Comparison of ENCODE assay signal across 8 mouse cellular contexts in the genomic region with DNA sequence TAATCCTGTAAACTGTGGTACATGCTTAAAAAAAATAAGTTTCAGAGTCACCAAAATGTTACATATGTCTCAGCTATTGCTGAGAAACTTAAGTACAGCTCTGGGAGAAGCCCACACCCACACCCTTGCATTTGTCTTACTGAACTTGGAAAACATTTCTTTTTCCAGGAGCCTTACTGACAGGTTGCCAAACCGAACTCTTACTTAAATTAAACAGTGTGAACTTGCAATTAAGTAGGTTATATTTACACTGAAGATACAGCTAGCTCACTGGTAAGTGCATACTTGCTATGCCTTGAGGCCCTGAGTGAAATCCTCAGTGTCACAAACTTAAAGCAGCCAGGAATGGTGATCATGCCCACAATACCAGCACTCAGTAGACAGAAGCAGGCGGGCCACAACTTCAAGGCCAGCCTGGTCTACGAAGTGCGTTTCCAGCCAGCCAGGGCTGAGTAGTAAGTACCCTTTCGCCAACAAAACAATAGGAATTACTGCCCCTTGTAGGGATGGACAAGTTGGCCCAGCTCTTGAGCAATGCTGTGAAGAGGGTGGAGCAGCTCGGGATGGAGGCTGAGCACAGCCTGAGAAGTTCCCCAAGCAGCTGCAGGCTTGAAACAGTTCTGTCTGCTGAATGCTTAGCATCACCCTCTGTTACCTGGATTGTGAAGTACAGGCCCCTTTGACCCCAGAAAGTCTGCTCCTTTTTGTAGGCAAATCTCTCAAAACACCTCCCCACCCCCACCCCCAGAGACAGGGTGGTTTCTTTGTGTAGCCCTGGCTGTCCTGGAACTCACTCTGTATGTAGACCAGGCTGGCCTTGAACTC. TPM values are rescaled to one million over a fixed set of nuclear protein-coding genes. Genes with fewer than 3 reads are reported as not detected.
DNase-seq lines count a peak whose midpoint lies in the region; ATAC-seq and TF ChIP-seq lines count a peak whose summit lies in the region.

No protein-coding gene starts in this region.

- no peak overlapping the region; the same call in 1 of the 2 replicates for H3K4me2 ChIP-seq in lung, embryonic 14.5 days
- H3K4me2 ChIP-seq in embryonic facial prominence, embryonic 13.5 days: peak overlapping the region; percentile 81; the same call in 1 of the 2 replicates
- H3K4me2 ChIP-seq in intestine, postnatal 0 days (replicated peaks; ENCODE audit: low read depth): no peak overlapping the region

- DNase-seq in lung, embryonic 14.5 days: no peak
- no peak for DNase-seq in lung, postnatal 4 days
- no peak for DNase-seq in gastrocnemius, postnatal 25 days
- no peak for DNase-seq in embryo, embryonic 10.5 days (ENCODE audit: low spot score)

- WGBS in lung, embryonic 14.5 days: 37% methylated on average over 6 of the region's 6 CpGs
- 33% methylated on average over 6 of the region's 6 CpGs for WGBS in embryonic facial prominence, embryonic 13.5 days
- 37% methylated on average over 6 of the region's 6 CpGs for WGBS in intestine, postnatal 0 days
- 56% methylated on average over 6 of the region's 6 CpGs for WGBS in small intestine, adult 2 months

- peaks cover 7% of the 10 kb centered on the region; the same call in 1 of the 2 replicates for H3K4me1 ChIP-seq in lung, embryonic 14.5 days (ENCODE audit: insufficient read depth)
- peaks cover 28% of the 10 kb centered on the region for H3K4me1 ChIP-seq in embryonic facial prominence, embryonic 13.5 days
- H3K4me1 ChIP-seq in intestine, postnatal 0 days (replicated peaks; ENCODE audit: control insufficient read depth, insufficient read depth, low read length): no peaks in the 10 kb centered on the region
- peaks cover 6% of the 10 kb centered on the region; the same call in 1 of the 2 replicates for H3K4me1 ChIP-seq in small intestine, adult 2 months (ENCODE audit: control insufficient read depth, insufficient read depth, insufficient read length, low read length)

- H3K27me3 ChIP-seq in lung, embryonic 14.5 days (ENCODE audit: insufficient read depth, low read length): no peaks in the 10 kb centered on the region
- no peaks in the 10 kb centered on the region for H3K27me3 ChIP-seq in embryonic facial prominence, embryonic 13.5 days
- H3K27me3 ChIP-seq in intestine, postnatal 0 days (replicated peaks; ENCODE audit: control insufficient read depth, insufficient read depth, low read length): no peaks in the 10 kb centered on the region
- H3K27me3 ChIP-seq in small intestine, adult 2 months (ENCODE audit: control insufficient read depth, insufficient read depth, low read length): no peaks in the 10 kb centered on the region

- no peak for TF ChIP-seq POLR2A in small intestine, adult 2 months (IDR thresholded peaks at IDR 0.05; ENCODE audit: low read depth, low read length)

- no peaks in the 10 kb centered on the region for H3K9me3 ChIP-seq in lung, embryonic 14.5 days (ENCODE audit: low read depth, low read length)
- no peaks in the 10 kb centered on the region for H3K9me3 ChIP-seq in embryonic facial prominence, embryonic 13.5 days
- no peaks in the 10 kb centered on the region for H3K9me3 ChIP-seq in intestine, postnatal 0 days (ENCODE audit: control insufficient read depth)

- no peak for ATAC-seq in lung, embryonic 14.5 days (ENCODE audit: insufficient read depth)
- no peak for ATAC-seq in embryonic facial prominence, embryonic 13.5 days (ENCODE audit: insufficient number of reproducible peaks, insufficient read depth, low FRiP score, low TSS enrichment, low read depth)
- ATAC-seq in intestine, postnatal 0 days: no peak
- no peak for ATAC-seq in monocyte, adult 5-6 weeks (replicated peaks; ENCODE audit: insufficient number of reproducible peaks, low FRiP score, low TSS enrichment, poor library complexity, severe bottlenecking)

- no peak overlapping the region for H3K9ac ChIP-seq in lung, embryonic 14.5 days
- peak overlapping the region; percentile 36; the same call in 1 of the 2 replicates for H3K9ac ChIP-seq in embryonic facial prominence, embryonic 13.5 days
- no peak overlapping the region for H3K9ac ChIP-seq in intestine, postnatal 0 days (ENCODE audit: low read depth, low read length)

- no peak overlapping the region for H3K4me3 ChIP-seq in lung, embryonic 14.5 days (ENCODE audit: low read depth, low read length)
- no peak overlapping the region for H3K4me3 ChIP-seq in embryonic facial prominence, embryonic 13.5 days
- H3K4me3 ChIP-seq in intestine, postnatal 0 days (ENCODE audit: low read depth, low read length): no peak overlapping the region
- no peak overlapping the region for H3K4me3 ChIP-seq in small intestine, adult 2 months (ENCODE audit: low read depth, low read length)

- TF ChIP-seq CTCF in lung, embryonic 14.5 days (IDR thresholded peaks at IDR 0.05; ENCODE audit: low read depth): no peak
- no peak for TF ChIP-seq CTCF in intestine, postnatal 0 days (IDR thresholded peaks at IDR 0.05; ENCODE audit: low read depth)
- no peak for TF ChIP-seq CTCF in small intestine, adult 2 months (IDR thresholded peaks at IDR 0.05; ENCODE audit: extremely low read depth, insufficient read length, insufficient replicate concordance, low read depth, low read length)

- peak overlapping the region; percentile 96 for H3K27ac ChIP-seq in lung, embryonic 14.5 days (ENCODE audit: low read depth)
- H3K27ac ChIP-seq in embryonic facial prominence, embryonic 13.5 days: peak overlapping the region; percentile 90
- 0 out of 2 replicates have a peak overlapping the region, but pooled peaks have one; percentile 92 for H3K27ac ChIP-seq in intestine, postnatal 0 days (ENCODE audit: low read depth, low read length)
- H3K27ac ChIP-seq in small intestine, adult 2 months (ENCODE audit: insufficient read depth, low read depth, low read length): peak overlapping the region; percentile 11; the same call in 1 of the 2 replicates

- no peaks in the 10 kb centered on the region for H3K36me3 ChIP-seq in lung, embryonic 14.5 days (ENCODE audit: insufficient read depth)
- no peaks in the 10 kb centered on the region for H3K36me3 ChIP-seq in embryonic facial prominence, embryonic 13.5 days
- no peaks in the 10 kb centered on the region for H3K36me3 ChIP-seq in intestine, postnatal 0 days (ENCODE audit: control insufficient read depth, insufficient read depth)
- no peaks in the 10 kb centered on the region for H3K36me3 ChIP-seq in small intestine, adult 2 months (ENCODE audit: control insufficient read depth, insufficient read depth, low read length)

RNA-seq across cellular contexts. Expression of a gene that starts 3.6 kb away (rescaled TPM):
- polyA plus RNA-seq in lung, embryonic 14.5 days (2014; fragmentation: Nextera tagmentation; extraction: Ambion mirVana): 51.0 and 54.4 TPM in 2 replicates
- 47.2 and 48.2 TPM in 2 replicates for polyA plus RNA-seq in embryonic facial prominence, embryonic 13.5 days (2015; fragmentation: Nextera tagmentation; extraction: Ambion mirVana)
- polyA plus RNA-seq in intestine, postnatal 0 days (2015; fragmentation: Nextera tagmentation; extraction: Ambion mirVana): 14.5 TPM in 2 replicates
- 11.8 and 12.8 TPM in 2 replicates for polyA plus RNA-seq in small intestine, adult 2 months (2012; rRNA removed)
- total RNA-seq in gastrocnemius, postnatal 25 days (2021): 1 to 10 TPM; 3.9 to 4.1 TPM
- 1.1 TPM in 1 of 3 replicates, not detected in the others for total RNA-seq in monocyte, adult 5-6 weeks (2017)

RNA-seq across cellular contexts. Expression of a gene that starts 14.1 kb away (rescaled TPM):
- polyA plus RNA-seq in lung, embryonic 14.5 days (2014; fragmentation: Nextera tagmentation; extraction: Ambion mirVana): 64.0 and 64.2 TPM in 2 replicates
- polyA plus RNA-seq in embryonic facial prominence, embryonic 13.5 days (2015; fragmentation: Nextera tagmentation; extraction: Ambion mirVana): 91.5 and 101 TPM in 2 replicates
- 45.3 and 50.3 TPM in 2 replicates for polyA plus RNA-seq in intestine, postnatal 0 days (2015; fragmentation: Nextera tagmentation; extraction: Ambion mirVana)
- 33.5 and 84.4 TPM in 2 replicates for polyA plus RNA-seq in small intestine, adult 2 months (2012; rRNA removed)
- 10 to 100 TPM; 34.9 to 35.2 TPM for total RNA-seq in gastrocnemius, postnatal 25 days (2021)
- 13.1 to 89.9 TPM (median 23.6 TPM) in 3 replicates for total RNA-seq in monocyte, adult 5-6 weeks (2017)

RNA-seq across cellular contexts. Expression of a gene that starts 14.6 kb away (rescaled TPM):
- polyA plus RNA-seq in lung, embryonic 14.5 days (2014; fragmentation: Nextera tagmentation; extraction: Ambion mirVana): 8.0 and 9.5 TPM in 2 replicates
- 8.9 and 10.3 TPM in 2 replicates for polyA plus RNA-seq in embryonic facial prominence, embryonic 13.5 days (2015; fragmentation: Nextera tagmentation; extraction: Ambion mirVana)
- polyA plus RNA-seq in intestine, postnatal 0 days (2015; fragmentation: Nextera tagmentation; extraction: Ambion mirVana): 13.4 and 13.8 TPM in 2 replicates
- 13.2 and 28.5 TPM in 2 replicates for polyA plus RNA-seq in small intestine, adult 2 months (2012; rRNA removed)
- total RNA-seq in gastrocnemius, postnatal 25 days (2021): 10 to 100 TPM; 15.5 to 15.9 TPM
- 12.4 to 16.1 TPM (median 13.3 TPM) in 3 replicates for total RNA-seq in monocyte, adult 5-6 weeks (2017)

RNA-seq across cellular contexts. Expression of a gene that starts 20.9 kb away (rescaled TPM):
- 15.4 and 23.7 TPM in 2 replicates for polyA plus RNA-seq in lung, embryonic 14.5 days (2014; fragmentation: Nextera tagmentation; extraction: Ambion mirVana)
- polyA plus RNA-seq in embryonic facial prominence, embryonic 13.5 days (2015; fragmentation: Nextera tagmentation; extraction: Ambion mirVana): 11.1 and 11.5 TPM in 2 replicates
- polyA plus RNA-seq in intestine, postnatal 0 days (2015; fragmentation: Nextera tagmentation; extraction: Ambion mirVana): 7.2 and 11.3 TPM in 2 replicates
- polyA plus RNA-seq in small intestine, adult 2 months (2012; rRNA removed): 5.4 and 13.9 TPM in 2 replicates
- total RNA-seq in gastrocnemius, postnatal 25 days (2021): 10 to 100 TPM; 21.0 to 50.8 TPM
- total RNA-seq in monocyte, adult 5-6 weeks (2017): 44.9 to 89.7 TPM (median 81.1 TPM) in 3 replicates

RNA-seq across cellular contexts. Expression of a gene that starts 28.7 kb away (rescaled TPM):
- polyA plus RNA-seq in lung, embryonic 14.5 days (2014; fragmentation: Nextera tagmentation; extraction: Ambion mirVana): 209 and 211 TPM in 2 replicates
- 152 and 153 TPM in 2 replicates for polyA plus RNA-seq in embryonic facial prominence, embryonic 13.5 days (2015; fragmentation: Nextera tagmentation; extraction: Ambion mirVana)
- polyA plus RNA-seq in intestine, postnatal 0 days (2015; fragmentation: Nextera tagmentation; extraction: Ambion mirVana): 24.3 and 26.2 TPM in 2 replicates
- 15.5 and 30.8 TPM in 2 replicates for polyA plus RNA-seq in small intestine, adult 2 months (2012; rRNA removed)
- total RNA-seq in gastrocnemius, postnatal 25 days (2021): under 1 TPM; 0.54 to 0.88 TPM
- 1.1 to 8.3 TPM (median 4.8 TPM) in 3 replicates for total RNA-seq in monocyte, adult 5-6 weeks (2017)

Comparison
In these comparisons a context has a peak if more than half of its experiments do, and no peak if none do; other contexts are left out.
1. H3K27ac ChIP-seq: peak in every context shown above with its lines; median percentile 96 in lung, embryonic 14.5 days; 92 in intestine, postnatal 0 days; 90 in embryonic facial prominence, embryonic 13.5 days; 11 in small intestine, adult 2 months.